Mouse (Mus musculus): Measurements from ENCODE around the gene Gsto2. TPM values are rescaled to one million over a fixed set of nuclear protein-coding genes. Genes with fewer than 3 reads are reported as not detected.

The Gsto2 gene
- polyA plus RNA-seq, 1 experiment from 2014 or later: 2.1 TPM

DNA sequence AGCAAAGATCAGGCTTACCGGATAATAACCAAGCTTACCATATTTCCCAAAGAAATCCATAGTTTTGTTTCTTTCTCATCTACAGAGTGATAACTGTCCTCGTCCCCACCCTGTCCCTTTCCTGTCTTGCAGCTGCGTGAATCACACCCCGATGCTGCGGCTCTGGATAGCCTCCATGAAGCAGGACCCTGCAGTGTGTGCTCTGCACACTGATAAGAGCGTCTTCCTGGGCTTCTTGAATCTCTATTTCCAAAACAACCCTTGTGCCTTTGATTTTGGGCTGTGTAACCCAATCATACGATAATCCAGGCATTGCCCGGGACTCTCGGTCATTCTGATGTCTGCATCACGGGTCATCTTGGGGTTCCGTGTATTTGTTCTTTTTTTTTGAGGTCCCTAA is 20.6 kb downstream of the Gsto2 start:
- no peak overlapping the region for H3K4me3 ChIP-seq (ENCODE audit: low read depth, low read length)
- 93% methylated on average over 11 of the region's 11 CpGs for WGBS
- ATAC-seq (ENCODE audit: low read depth): no peak

DNA sequence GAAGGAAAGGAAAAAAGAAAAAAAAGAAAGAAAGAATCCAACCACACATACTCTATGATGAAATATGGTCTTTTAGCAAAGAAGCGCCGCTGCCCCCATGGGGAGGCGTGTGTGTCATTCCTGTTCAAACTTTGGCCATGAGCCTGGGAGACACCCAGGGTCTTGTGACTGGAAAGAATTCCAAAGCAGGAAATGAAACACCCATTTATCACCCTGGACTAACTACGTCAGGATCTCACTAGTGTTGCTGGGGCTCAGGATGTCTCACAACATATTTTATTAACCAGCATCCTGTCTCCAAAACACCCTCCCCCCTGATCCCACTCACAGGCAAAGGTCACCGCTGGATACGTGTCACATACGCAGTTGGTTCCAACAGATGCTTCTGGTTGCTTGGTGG is 21.3 kb downstream of the Gsto2 start:
- H3K9me3 ChIP-seq (ENCODE audit: control insufficient read depth, low read length): no peaks in the 10 kb centered on the region
- no peak overlapping the region for H3K4me3 ChIP-seq (ENCODE audit: low read depth, low read length)
- H3K4me2 ChIP-seq (ENCODE audit: low read depth, low read length): no peak overlapping the region
- no peaks in the 10 kb centered on the region for H3K36me3 ChIP-seq (ENCODE audit: control insufficient read depth, insufficient read depth, low read length)
- no peaks in the 10 kb centered on the region for H3K27me3 ChIP-seq (ENCODE audit: control insufficient read depth, insufficient read depth, low read length)
- 75% methylated on average over 7 of the region's 7 CpGs for WGBS
- no peaks in the 10 kb centered on the region for H3K4me1 ChIP-seq (ENCODE audit: control insufficient read depth, insufficient read depth, low read length)
- no peak overlapping the region for H3K27ac ChIP-seq (ENCODE audit: low read depth, low read length)
- ATAC-seq (ENCODE audit: low read depth): no peak
- no peak overlapping the region for H3K9ac ChIP-seq (replicated peaks; ENCODE audit: low read depth, low read length)

More for the DNA sequence above, 20.6 kb downstream of the Gsto2 start:
- no peak overlapping the region for H3K9ac ChIP-seq (replicated peaks; ENCODE audit: low read depth, low read length)
- H3K36me3 ChIP-seq (ENCODE audit: control insufficient read depth, insufficient read depth, low read length): no peaks in the 10 kb centered on the region
- no peak overlapping the region for H3K4me2 ChIP-seq (ENCODE audit: low read depth, low read length)
- no peaks in the 10 kb centered on the region for H3K27me3 ChIP-seq (ENCODE audit: control insufficient read depth, insufficient read depth, low read length)
- H3K4me1 ChIP-seq (ENCODE audit: control insufficient read depth, insufficient read depth, low read length): no peaks in the 10 kb centered on the region
- no peaks in the 10 kb centered on the region for H3K9me3 ChIP-seq (ENCODE audit: control insufficient read depth, low read length)
- no peak overlapping the region for H3K27ac ChIP-seq (ENCODE audit: low read depth, low read length)

DNA sequence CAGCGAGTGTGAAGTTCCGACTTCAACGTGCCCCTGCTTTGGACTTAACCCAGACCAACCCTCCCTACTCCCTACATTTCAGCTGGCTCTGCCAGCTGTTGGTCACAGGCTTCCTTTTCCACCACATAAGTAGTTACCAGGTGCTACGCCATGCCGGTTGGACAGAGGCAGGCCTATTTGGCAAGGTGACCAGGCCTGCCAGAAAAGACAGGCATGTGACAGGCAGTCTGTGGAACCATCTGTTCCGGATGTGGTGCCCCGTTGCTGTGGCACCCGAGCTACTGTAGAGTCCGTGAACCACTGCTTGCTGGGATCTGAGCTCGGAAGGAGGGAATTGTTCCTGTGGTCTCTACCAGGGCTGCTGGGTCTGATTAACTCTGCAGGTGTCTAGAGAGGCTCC is 22.1 kb downstream of the Gsto2 start:
- Histone ChIP-seq H3K9ac (replicated peaks; ENCODE audit: low read depth, low read length) (no peak overlapping the region), H3K27me3 (ENCODE audit: control insufficient read depth, insufficient read depth, low read length) (no peaks in the 10 kb centered on the region), H3K36me3 (ENCODE audit: control insufficient read depth, insufficient read depth, low read length) (no peaks in the 10 kb centered on the region), H3K9me3 (ENCODE audit: control insufficient read depth, low read length) (no peaks in the 10 kb centered on the region), H3K4me1 (ENCODE audit: control insufficient read depth, insufficient read depth, low read length) (no peaks in the 10 kb centered on the region), H3K4me2 (ENCODE audit: low read depth, low read length) (no peak overlapping the region), H3K4me3 (ENCODE audit: low read depth, low read length) (no peak overlapping the region), H3K27ac (ENCODE audit: low read depth, low read length) (no peak overlapping the region)
- 88% methylated on average over 10 of the region's 10 CpGs for WGBS
- ATAC-seq (ENCODE audit: low read depth): no peak

DNA sequence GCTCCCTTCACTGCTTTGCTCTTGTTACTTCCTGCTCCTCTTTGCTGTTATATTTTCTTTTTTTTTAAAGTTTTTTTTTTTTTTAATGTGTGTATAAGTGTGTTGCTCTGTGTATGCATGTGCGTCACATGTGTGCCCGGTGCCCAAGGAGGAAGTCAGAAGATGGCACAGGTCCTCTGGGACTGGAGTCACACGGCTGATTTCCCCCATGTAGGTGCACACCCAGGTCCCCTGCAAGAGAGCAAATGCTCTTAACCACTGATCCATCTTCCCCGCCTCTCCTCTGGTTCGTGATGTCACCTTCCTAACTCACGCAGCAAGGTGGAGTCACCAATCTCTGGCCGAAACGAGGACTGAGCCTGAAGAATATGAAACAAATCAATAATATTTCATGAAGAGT is 22.7 kb downstream of the Gsto2 start:
- Histone ChIP-seq H3K9me3 (ENCODE audit: control insufficient read depth, low read length) (no peaks in the 10 kb centered on the region), H3K4me3 (ENCODE audit: low read depth, low read length) (no peak overlapping the region), H3K4me2 (ENCODE audit: low read depth, low read length) (no peak overlapping the region), H3K27me3 (ENCODE audit: control insufficient read depth, insufficient read depth, low read length) (no peaks in the 10 kb centered on the region), H3K9ac (replicated peaks; ENCODE audit: low read depth, low read length) (no peak overlapping the region), H3K36me3 (ENCODE audit: control insufficient read depth, insufficient read depth, low read length) (no peaks in the 10 kb centered on the region), H3K27ac (ENCODE audit: low read depth, low read length) (no peak overlapping the region), H3K4me1 (ENCODE audit: control insufficient read depth, insufficient read depth, low read length) (no peaks in the 10 kb centered on the region)
- WGBS: 93% methylated on average over 8 of the region's 8 CpGs
- ATAC-seq (ENCODE audit: low read depth): no peak

DNA sequence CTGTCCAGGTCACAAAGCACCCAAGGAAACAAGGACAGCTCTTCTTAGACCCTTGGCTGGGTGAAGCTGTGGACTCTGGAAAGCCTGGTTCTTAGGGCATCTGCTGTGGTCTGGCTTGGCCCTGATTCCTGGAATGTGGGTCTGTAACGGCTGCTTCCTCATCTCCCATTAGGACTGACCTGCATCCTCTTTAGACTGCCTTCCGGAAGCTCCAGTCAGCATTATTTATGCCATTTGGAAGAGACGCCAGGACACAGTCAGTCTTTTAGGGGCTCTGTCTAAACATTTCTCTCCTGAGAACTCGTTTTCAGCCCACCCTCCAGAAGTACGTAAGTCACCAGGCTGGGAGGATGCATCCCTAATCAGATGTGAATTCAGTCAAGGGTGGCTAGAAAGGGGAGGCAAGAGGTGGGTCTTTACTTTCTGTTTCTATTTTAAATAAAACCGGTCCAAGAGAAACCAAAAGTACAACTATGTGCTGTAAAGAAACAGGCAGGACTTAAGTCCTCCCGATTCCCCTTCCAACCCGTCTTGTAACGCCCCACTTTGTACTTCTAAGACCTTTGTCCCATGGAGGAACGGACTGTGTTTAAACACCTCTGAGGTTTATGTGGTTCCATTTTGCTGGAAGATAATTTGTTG is 25.3 kb downstream of the Gsto2 start:
- Histone ChIP-seq H3K27ac (ENCODE audit: low read depth, low read length) (no peak overlapping the region), H3K4me3 (ENCODE audit: low read depth, low read length) (no peak overlapping the region), H3K4me1 (ENCODE audit: control insufficient read depth, insufficient read depth, low read length) (no peaks in the 10 kb centered on the region), H3K27me3 (ENCODE audit: control insufficient read depth, insufficient read depth, low read length) (no peaks in the 10 kb centered on the region), H3K36me3 (ENCODE audit: control insufficient read depth, insufficient read depth, low read length) (no peaks in the 10 kb centered on the region), H3K4me2 (ENCODE audit: low read depth, low read length) (no peak overlapping the region; the same call in 1 of the 2 replicates), H3K9ac (replicated peaks; ENCODE audit: low read depth, low read length) (no peak overlapping the region), H3K9me3 (ENCODE audit: control insufficient read depth, low read length) (no peaks in the 10 kb centered on the region)
- ATAC-seq (ENCODE audit: low read depth): no peak
- 63% methylated on average over 10 of the region's 10 CpGs for WGBS

DNA sequence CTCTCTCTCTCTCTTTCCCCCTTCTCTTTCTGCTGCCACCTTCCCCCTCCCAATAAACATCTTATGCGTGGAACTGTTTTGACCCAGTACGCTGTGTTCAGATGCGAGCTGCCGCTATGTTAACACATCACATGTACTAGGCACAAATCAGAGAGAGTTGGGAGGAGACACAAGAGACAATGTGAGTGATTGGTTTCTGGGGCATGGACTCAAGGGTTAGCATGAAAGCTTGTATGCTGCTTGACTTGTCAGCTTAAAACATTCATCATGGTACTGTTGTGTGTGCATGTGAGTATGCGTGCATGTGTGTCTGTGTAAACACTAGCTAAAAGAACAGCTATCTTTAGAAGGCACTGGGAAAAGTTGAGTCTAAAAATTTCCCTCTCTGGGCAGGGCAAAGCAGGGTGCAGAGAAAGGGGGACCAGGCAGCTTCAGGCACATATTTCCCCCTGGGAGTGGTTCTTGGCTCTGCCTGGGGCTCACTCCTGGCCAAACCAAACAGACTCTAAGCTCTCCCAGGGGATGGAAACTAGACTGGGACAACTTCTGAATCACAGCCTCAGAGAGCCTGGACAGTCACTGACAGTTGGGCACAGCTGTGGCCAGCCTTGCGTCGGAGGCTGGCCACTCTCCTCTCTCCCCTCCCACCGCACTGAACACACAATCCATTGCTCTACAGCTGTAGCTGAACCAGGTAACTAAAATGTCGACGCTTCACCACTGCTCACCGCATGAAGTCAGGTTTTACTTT is 26.4 kb downstream of the Gsto2 start:
- no peaks in the 10 kb centered on the region for H3K9me3 ChIP-seq (ENCODE audit: control insufficient read depth, low read length)
- H3K4me2 ChIP-seq (ENCODE audit: low read depth, low read length): no peak overlapping the region
- no peaks in the 10 kb centered on the region for H3K36me3 ChIP-seq (ENCODE audit: control insufficient read depth, insufficient read depth, low read length)
- no peak overlapping the region for H3K27ac ChIP-seq (ENCODE audit: low read depth, low read length)
- no peak overlapping the region for H3K4me3 ChIP-seq (ENCODE audit: low read depth, low read length)
- no peak overlapping the region for H3K9ac ChIP-seq (replicated peaks; ENCODE audit: low read depth, low read length)
- WGBS: 77% methylated on average over 11 of the region's 11 CpGs
- no peaks in the 10 kb centered on the region for H3K4me1 ChIP-seq (ENCODE audit: control insufficient read depth, insufficient read depth, low read length)
- ATAC-seq (ENCODE audit: low read depth): no peak
- no peaks in the 10 kb centered on the region for H3K27me3 ChIP-seq (ENCODE audit: control insufficient read depth, insufficient read depth, low read length)

DNA sequence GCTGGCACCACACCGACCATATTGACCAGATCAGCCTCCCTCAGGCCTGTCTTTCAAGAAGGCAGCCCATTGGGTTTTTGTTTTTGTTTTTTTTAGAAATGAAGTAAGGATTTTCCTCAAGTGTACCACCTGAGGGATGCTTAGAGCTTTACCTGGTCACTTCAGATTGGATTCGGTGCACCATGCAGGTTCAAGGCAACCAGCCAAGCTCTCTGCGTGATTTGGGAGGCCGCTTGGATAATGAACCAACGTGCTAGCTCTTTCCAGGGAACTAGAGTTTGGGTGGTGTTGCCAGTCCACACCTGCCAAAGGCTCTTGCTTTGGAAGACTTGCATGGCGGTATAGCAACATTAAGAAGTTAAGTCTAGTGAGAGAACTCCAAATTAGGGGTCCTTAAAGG is 27.8 kb downstream of the Gsto2 start:
- Histone ChIP-seq H3K36me3 (ENCODE audit: control insufficient read depth, insufficient read depth, low read length) (no peaks in the 10 kb centered on the region), H3K9ac (replicated peaks; ENCODE audit: low read depth, low read length) (no peak overlapping the region), H3K4me1 (ENCODE audit: control insufficient read depth, insufficient read depth, low read length) (no peaks in the 10 kb centered on the region), H3K4me2 (ENCODE audit: low read depth, low read length) (no peak overlapping the region), H3K27ac (ENCODE audit: low read depth, low read length) (no peak overlapping the region), H3K9me3 (ENCODE audit: control insufficient read depth, low read length) (no peaks in the 10 kb centered on the region), H3K4me3 (ENCODE audit: low read depth, low read length) (no peak overlapping the region), H3K27me3 (ENCODE audit: control insufficient read depth, insufficient read depth, low read length) (no peaks in the 10 kb centered on the region)
- 96% methylated on average over 6 of the region's 6 CpGs for WGBS
- ATAC-seq (ENCODE audit: low read depth): no peak

DNA sequence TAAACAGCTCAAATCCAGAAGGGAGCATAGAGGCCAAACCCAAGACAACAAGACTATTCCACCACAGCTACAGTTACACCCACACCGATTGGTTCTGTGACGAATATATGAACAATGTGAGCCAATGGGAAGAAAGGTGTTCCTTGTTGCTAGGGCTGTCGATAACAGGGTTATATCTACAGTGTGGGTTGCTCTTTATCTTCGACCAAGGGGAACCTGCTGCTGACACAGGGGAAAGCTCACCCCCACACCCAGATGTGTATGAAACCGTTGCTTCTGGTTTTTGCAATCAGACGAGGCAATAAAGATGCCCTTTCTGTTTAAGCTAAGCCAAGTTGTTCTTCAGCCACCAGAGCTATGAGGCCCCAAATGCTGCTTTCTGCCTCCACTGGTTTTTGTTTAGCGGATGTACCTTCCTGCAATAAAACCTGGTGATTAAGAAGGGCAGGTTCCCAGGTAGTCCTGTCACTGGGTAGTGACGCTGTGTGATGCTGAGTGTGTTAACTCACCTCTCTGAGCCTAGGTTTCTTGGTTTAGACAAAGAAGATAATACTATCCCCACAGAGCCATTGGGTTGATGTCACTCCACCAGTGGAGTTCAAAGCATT is 33.2 kb downstream of the Gsto2 start:
- Histone ChIP-seq H3K36me3 (ENCODE audit: control insufficient read depth, insufficient read depth, low read length) (no peaks in the 10 kb centered on the region), H3K9me3 (ENCODE audit: control insufficient read depth, low read length) (no peaks in the 10 kb centered on the region), H3K27me3 (ENCODE audit: control insufficient read depth, insufficient read depth, low read length) (no peaks in the 10 kb centered on the region), H3K4me3 (ENCODE audit: low read depth, low read length) (no peak overlapping the region), H3K4me2 (ENCODE audit: low read depth, low read length) (no peak overlapping the region), H3K9ac (replicated peaks; ENCODE audit: low read depth, low read length) (no peak overlapping the region), H3K27ac (ENCODE audit: low read depth, low read length) (no peak overlapping the region), H3K4me1 (ENCODE audit: control insufficient read depth, insufficient read depth, low read length) (no peaks in the 10 kb centered on the region)
- no peak for ATAC-seq (ENCODE audit: low read depth)
- WGBS: 92% methylated on average over 8 of the region's 8 CpGs

DNA sequence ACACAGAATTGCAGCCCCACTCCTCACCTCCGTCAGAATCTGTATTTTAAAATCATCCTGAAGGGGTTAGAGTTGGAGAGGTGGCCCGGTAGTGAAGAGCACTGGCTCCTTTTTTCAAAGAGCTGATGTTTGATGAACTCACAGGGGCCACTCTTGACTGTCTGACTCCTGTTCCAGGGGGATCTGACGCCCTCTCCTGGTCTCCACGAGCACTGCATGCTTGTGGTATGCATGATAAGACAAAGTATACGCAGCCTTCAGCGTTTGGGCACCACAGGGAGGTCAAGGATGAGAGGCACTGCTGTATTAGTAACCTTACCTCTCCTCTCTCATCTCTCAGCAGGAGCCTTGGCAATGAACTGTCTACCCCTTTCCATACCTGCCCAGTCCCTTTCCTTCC is 34.7 kb downstream of the Gsto2 start:
- 63% methylated on average over 6 of the region's 6 CpGs for WGBS
- H3K4me2 ChIP-seq (ENCODE audit: low read depth, low read length): no peak overlapping the region

More for the DNA sequence above, 34.7 kb downstream of the Gsto2 start:
- H3K4me3 ChIP-seq (ENCODE audit: low read depth, low read length): no peak overlapping the region
- H3K9ac ChIP-seq (replicated peaks; ENCODE audit: low read depth, low read length): no peak overlapping the region
- no peaks in the 10 kb centered on the region for H3K4me1 ChIP-seq (ENCODE audit: control insufficient read depth, insufficient read depth, low read length)
- H3K27ac ChIP-seq (ENCODE audit: low read depth, low read length): no peak overlapping the region
- H3K36me3 ChIP-seq (ENCODE audit: control insufficient read depth, insufficient read depth, low read length): no peaks in the 10 kb centered on the region
- no peak for ATAC-seq (ENCODE audit: low read depth)
- no peaks in the 10 kb centered on the region for H3K9me3 ChIP-seq (ENCODE audit: control insufficient read depth, low read length)
- H3K27me3 ChIP-seq (ENCODE audit: control insufficient read depth, insufficient read depth, low read length): no peaks in the 10 kb centered on the region

Measured in neural tube, embryonic 14.5 days (tissue).